Mouse (Mus musculus) liver, embryonic 14.5 days (tissue): ENCODE data around the gene Mcemp1. TPM values are rescaled to one million over a fixed set of nuclear protein-coding genes. Genes with fewer than 3 reads are reported as not detected.

Source experiments
- ATAC-seq: fragments of 200-750 bp; cut with Nextera tagmentation; 2 replicates; pipeline ENCODE4 v1.8.0; 2017; ENCODE audit warnings: moderate number of reproducible peaks, mild to moderate bottlenecking, moderate library complexity; ENCODE audit not compliant: insufficient read depth
- DNase-seq, 3 experiments: peaks; one replicate each; pipeline ENCODE4 v3.0.0-alpha.2; 2012 to 2013; ENCODE audit warnings: low read depth in 3 of 3, low spot score in 3 of 3
- H3K27ac ChIP-seq: fragments of 300-500 bp; sonication (generic); 2 replicates; pipeline ENCODE4 v1.5.1; 2014; ENCODE audit warnings: moderate library complexity, mild to moderate bottlenecking, control low read depth, inconsistent platforms
- H3K27me3 ChIP-seq: fragments of 300-500 bp; sonication (generic); 2 replicates; pipeline ENCODE4 v1.6.1; 2014; ENCODE audit warnings: mild to moderate bottlenecking, low read length, moderate library complexity; ENCODE audit not compliant: control insufficient read depth, insufficient read depth
- H3K36me3 ChIP-seq: fragments of 300-500 bp; sonication (generic); replicated peaks from 2 replicates; pipeline ENCODE4 v1.6.1; 2014; ENCODE audit warnings: low read depth; ENCODE audit not compliant: control insufficient read depth, insufficient read depth
- H3K4me1 ChIP-seq, 2 experiments: fragments of 200-500 bp in 1 of 2; fragments of 300-500 bp in 1 of 2; sonication (generic) in 1 of 2; replicated peaks; 2 replicates each; pipeline ENCODE4 v1.6.1; 2012 to 2014; ENCODE audit warnings: antibody characterized with exemption in 1 of 2, inconsistent platforms in 1 of 2, low read length in 1 of 2; ENCODE audit not compliant: control insufficient read depth in 2 of 2, insufficient read depth in 2 of 2
- H3K4me2 ChIP-seq: fragments of 300-500 bp; sonication (generic); 2 replicates; pipeline ENCODE4 v1.6.1; 2014; ENCODE audit warnings: low read depth, mild to moderate bottlenecking, control low read depth, moderate library complexity
- H3K4me3 ChIP-seq, 2 experiments: fragments of 200-500 bp in 1 of 2; fragments of 300-500 bp in 1 of 2; sonication (generic) in 1 of 2; 2 replicates each; pipeline ENCODE4 v1.5.1; 2012 to 2014; ENCODE audit warnings: low read depth in 2 of 2, low read length in 2 of 2, mild to moderate bottlenecking in 2 of 2, control low read depth in 1 of 2, inconsistent platforms in 1 of 2, moderate library complexity in 1 of 2; ENCODE audit not compliant: insufficient read depth in 1 of 2
- H3K9ac ChIP-seq: fragments of 300-500 bp; sonication (generic); replicated peaks from 2 replicates; pipeline ENCODE4 v1.6.1; 2014; ENCODE audit warnings: mild to moderate bottlenecking, control low read depth, moderate library complexity
- H3K9me3 ChIP-seq: fragments of 300-500 bp; sonication (generic); 2 replicates; pipeline ENCODE4 v1.6.1; 2016; ENCODE audit warnings: low read length, mixed read lengths; ENCODE audit not compliant: control insufficient read depth
- CTCF ChIP-seq: IDR thresholded peaks from 2 replicates; pipeline ENCODE4 v1.5.1; 2016; ENCODE audit warnings: antibody characterized with exemption, low read depth, control low read depth
- EP300 ChIP-seq: IDR thresholded peaks from 2 replicates; pipeline ENCODE4 v1.6.1; 2016; ENCODE audit warnings: antibody characterized with exemption, low read depth
- WGBS: fragments of 180-500 bp; shearing (Covaris S2); extraction: QIAGEN DNeasy Blood & Tissue Kit; methylation state at CpG from one replicate; pipeline ENCODE4 v1.1.7; 2014; ENCODE audit not compliant: insufficient replicate concordance; 5-methylcytosine and 5-hydroxymethylcytosine counted together
- polyA plus RNA-seq, 2 experiments: library from polyadenylated mRNA; depleted of rRNA in 1 of 2; stranded (reverse) in 1 of 2; unstranded in 1 of 2; fragments of >200 nt; fragmentation: Nextera tagmentation in 1 of 2; extraction: Ambion mirVana in 1 of 2; gene quantifications; 2 replicates each; pipeline versions ENCODE4 v1.2.1 to v1.2.3; 2012 to 2014

Gene Mcemp1
- polyA plus RNA-seq, 2 experiments: 1.9 to 3.7 TPM

- TF ChIP-seq CTCF (peak; percentile 62), EP300 (no peak)
- peaks cover 12 to 16% of the 10 kb centered on the region in 2 experiments; a peak in 3 of 4 replicates for H3K4me1 ChIP-seq
- no peak overlapping the region for H3K9ac ChIP-seq
- no peak overlapping the region for H3K27ac ChIP-seq
- no peak for ATAC-seq
- no peaks in the 10 kb centered on the region for H3K36me3 ChIP-seq
- no peak overlapping the region for H3K4me3 ChIP-seq
- 35% methylated on average over 5 of the region's 5 CpGs for WGBS
- no peak overlapping the region for H3K4me2 ChIP-seq
- no peak for DNase-seq
- H3K9me3 ChIP-seq: no peaks in the 10 kb centered on the region
- no peaks in the 10 kb centered on the region; the same call in 1 of the 2 replicates for H3K27me3 ChIP-seq
These were observed 37.5 kb upstream of the Mcemp1 start for GRCm38 (mm10) chr8:3628014-3628413.

- WGBS: 5% methylated on average over 47 of the region's 47 CpGs
- TF ChIP-seq EP300 (no peak), CTCF (peak; percentile 27; the same call in 1 of the 2 replicates)
- Histone ChIP-seq H3K9me3 (no peaks in the 10 kb centered on the region), H3K36me3 (peaks cover 3% of the 10 kb centered on the region), H3K27ac (no peak within 1 kb of the TSS), H3K4me2 (peak within 1 kb of the TSS; percentile 83), H3K27me3 (no peaks in the 10 kb centered on the region; the same call in 1 of the 2 replicates), H3K4me3 (peak within 1 kb of the TSS; percentile 69 to 89), H3K4me1 (peaks cover 12 to 16% of the 10 kb centered on the region in 2 experiments; a peak in 3 of 4 replicates), H3K9ac (peak within 1 kb of the TSS; percentile 63)
- DNase-seq (peak; percentile 66 to 75 (median 71)), ATAC-seq (peak; percentile 90)
These were observed 34.7 kb upstream of the Mcemp1 start, which contains the start of gene Stxbp2 for GRCm38 (mm10) chr8:3630647-3631477. Gene Stxbp2, plus strand, starts transcription at chr8:3630955.

- H3K4me2 ChIP-seq: peak overlapping the region; percentile 83
- ATAC-seq (peak; percentile 51), DNase-seq (peak; percentile 41 to 55 (median 43))
- H3K9me3 ChIP-seq: no peaks in the 10 kb centered on the region
- peak overlapping the region; percentile 69 to 89 for H3K4me3 ChIP-seq
- no peak overlapping the region for H3K27ac ChIP-seq
- no peak for TF ChIP-seq EP300
- no peak for TF ChIP-seq CTCF
- WGBS: 2% methylated on average over 8 of the region's 8 CpGs
- peak overlapping the region; percentile 63 for H3K9ac ChIP-seq
- peaks cover 3% of the 10 kb centered on the region for H3K36me3 ChIP-seq
- H3K27me3 ChIP-seq: no peaks in the 10 kb centered on the region; the same call in 1 of the 2 replicates
- H3K4me1 ChIP-seq: peaks cover 12 to 16% of the 10 kb centered on the region in 2 experiments; a peak in 3 of 4 replicates
These were observed 34.1 kb upstream of the Mcemp1 start for GRCm38 (mm10) chr8:3631478-3631875.

- peaks cover 0 to 6% of the 10 kb centered on the region in 2 experiments; a peak in 2 of 4 replicates for H3K4me1 ChIP-seq
- WGBS: 9% methylated on average over 5 of the region's 5 CpGs
- peaks cover 5% of the 10 kb centered on the region; the same call in 1 of the 2 replicates for H3K36me3 ChIP-seq
- peak; percentile 73 for ATAC-seq
- no peak overlapping the region for H3K9ac ChIP-seq
- H3K27me3 ChIP-seq: no peaks in the 10 kb centered on the region
- H3K9me3 ChIP-seq: no peaks in the 10 kb centered on the region
- no peak overlapping the region for H3K4me2 ChIP-seq
- DNase-seq: peak in 2 of 3 experiments; percentile 47 to 56
- no peak overlapping the region for H3K27ac ChIP-seq
- H3K4me3 ChIP-seq: no peak overlapping the region
- TF ChIP-seq CTCF (peak; percentile 69), EP300 (no peak)
These were observed 19.8 kb upstream of the Mcemp1 start for GRCm38 (mm10) chr8:3645804-3646203.
